Mouse (Mus musculus): ENCODE data around the gene Prdm2. TPM values are rescaled to one million over a fixed set of nuclear protein-coding genes. Genes with fewer than 3 reads are reported as not detected.

Gene Prdm2
- polyA plus RNA-seq, 1 experiment: 0.59 TPM

GRCm38 (mm10) chr4:143193164-143193563 lies 19.6 kb downstream of the Prdm2 start:
- Histone ChIP-seq H3K4me1 (ENCODE audit: control insufficient read depth) (peaks cover 14% of the 10 kb centered on the region), H3K9me3 (ENCODE audit: control insufficient read depth, low read length) (no peaks in the 10 kb centered on the region), H3K27me3 (ENCODE audit: control insufficient read depth) (no peaks in the 10 kb centered on the region), H3K4me3 (replicated peaks) (no peak overlapping the region), H3K36me3 (ENCODE audit: control insufficient read depth) (peaks cover 9% of the 10 kb centered on the region)
- TF ChIP-seq GATA1 (IDR thresholded peaks at IDR 0.05; ENCODE audit: low read length) (no peak), TAL1 (IDR thresholded peaks at IDR 0.05; ENCODE audit: low read length) (no peak)

- H3K4me3 ChIP-seq (replicated peaks): no peak overlapping the region
- TF ChIP-seq GATA1 (IDR thresholded peaks at IDR 0.05; ENCODE audit: low read length) (no peak), TAL1 (IDR thresholded peaks at IDR 0.05; ENCODE audit: low read length) (no peak)
- H3K36me3 ChIP-seq (ENCODE audit: control insufficient read depth): peaks cover 9% of the 10 kb centered on the region
- H3K9me3 ChIP-seq (ENCODE audit: control insufficient read depth, low read length): no peaks in the 10 kb centered on the region
- H3K4me1 ChIP-seq (ENCODE audit: control insufficient read depth): peaks cover 2% of the 10 kb centered on the region
- H3K27me3 ChIP-seq (ENCODE audit: control insufficient read depth): no peaks in the 10 kb centered on the region
Measured at GRCm38 (mm10) chr4:143191783-143192182, 21.0 kb downstream of the Prdm2 start.

- TF ChIP-seq GATA1 (IDR thresholded peaks at IDR 0.05; ENCODE audit: low read length) (no peak), TAL1 (IDR thresholded peaks at IDR 0.05; ENCODE audit: low read length) (no peak)
- H3K4me1 ChIP-seq (ENCODE audit: control insufficient read depth): peaks cover 3% of the 10 kb centered on the region
- peaks cover 14% of the 10 kb centered on the region for H3K36me3 ChIP-seq (ENCODE audit: control insufficient read depth)
- no peak overlapping the region for H3K4me3 ChIP-seq (replicated peaks)
- no peaks in the 10 kb centered on the region for H3K9me3 ChIP-seq (ENCODE audit: control insufficient read depth, low read length)
- H3K27me3 ChIP-seq (ENCODE audit: control insufficient read depth): no peaks in the 10 kb centered on the region
Measured at GRCm38 (mm10) chr4:143190657-143191056, 22.1 kb downstream of the Prdm2 start.

DNA sequence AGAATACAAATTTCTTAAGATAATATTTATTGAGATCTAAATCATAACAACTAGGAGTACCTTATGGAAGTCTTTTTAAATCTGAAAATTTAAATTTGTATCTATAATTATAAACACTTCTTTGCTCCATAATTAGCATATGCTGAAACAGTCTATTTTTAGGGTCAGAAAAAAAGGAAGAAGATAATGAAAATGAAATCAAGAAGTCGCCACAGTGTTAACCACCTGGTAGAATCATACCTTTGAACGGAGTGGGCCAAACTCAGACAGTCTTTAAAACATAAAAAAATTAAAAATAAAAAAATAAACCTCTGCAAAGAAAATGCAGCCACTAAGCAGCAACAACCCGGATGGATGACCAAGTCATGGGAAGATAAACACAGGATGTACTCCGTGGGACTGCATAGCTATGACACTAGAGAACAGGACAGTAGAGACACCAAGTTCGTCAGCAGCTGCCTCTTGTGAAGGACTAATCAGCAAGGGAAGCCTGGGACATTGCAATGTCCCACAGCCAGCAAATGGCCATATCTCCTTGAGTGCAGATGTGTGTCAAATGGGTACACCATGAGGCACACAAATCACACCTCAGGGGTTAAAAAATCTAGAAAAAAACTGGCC lies 24.1 kb downstream of the Prdm2 start:
- no peak overlapping the region for H3K4me3 ChIP-seq (replicated peaks)
- no peaks in the 10 kb centered on the region for H3K27me3 ChIP-seq (ENCODE audit: control insufficient read depth)
- no peak for TF ChIP-seq GATA1 (IDR thresholded peaks at IDR 0.05; ENCODE audit: low read length)
- TF ChIP-seq TAL1 (IDR thresholded peaks at IDR 0.05; ENCODE audit: low read length): no peak
- H3K36me3 ChIP-seq (ENCODE audit: control insufficient read depth): peaks cover 15% of the 10 kb centered on the region
- H3K9me3 ChIP-seq (ENCODE audit: control insufficient read depth, low read length): no peaks in the 10 kb centered on the region
- H3K4me1 ChIP-seq (ENCODE audit: control insufficient read depth): peaks cover 2% of the 10 kb centered on the region

DNA sequence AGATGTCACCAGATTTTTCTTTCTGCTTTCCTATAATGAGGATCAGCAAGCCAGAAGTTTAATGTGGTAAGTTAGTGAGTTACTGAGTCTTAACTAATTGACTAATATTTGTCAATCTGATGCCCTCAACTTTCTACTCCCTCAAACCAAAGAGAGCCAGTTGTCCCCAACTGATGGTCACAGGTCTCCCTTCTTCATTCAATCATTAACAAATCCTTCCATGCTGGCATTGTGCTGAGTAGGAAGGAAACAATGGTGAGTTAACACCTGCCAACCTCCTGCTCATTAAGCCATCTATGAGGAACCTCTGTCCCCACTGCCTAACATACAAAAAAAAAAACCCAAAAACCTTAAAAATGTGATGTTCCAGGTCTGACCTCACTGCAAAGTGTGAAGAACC lies 26.7 kb downstream of the Prdm2 start:
- H3K4me3 ChIP-seq (replicated peaks): no peak overlapping the region
- TF ChIP-seq GATA1 (IDR thresholded peaks at IDR 0.05; ENCODE audit: low read length) (no peak), TAL1 (IDR thresholded peaks at IDR 0.05; ENCODE audit: low read length) (no peak)
- H3K9me3 ChIP-seq (ENCODE audit: control insufficient read depth, low read length): no peaks in the 10 kb centered on the region
- H3K4me1 ChIP-seq (ENCODE audit: control insufficient read depth): peaks cover 2% of the 10 kb centered on the region; the same call in 1 of the 2 replicates
- no peaks in the 10 kb centered on the region for H3K27me3 ChIP-seq (ENCODE audit: control insufficient read depth)
- H3K36me3 ChIP-seq (ENCODE audit: control insufficient read depth): peaks cover 10% of the 10 kb centered on the region

DNA sequence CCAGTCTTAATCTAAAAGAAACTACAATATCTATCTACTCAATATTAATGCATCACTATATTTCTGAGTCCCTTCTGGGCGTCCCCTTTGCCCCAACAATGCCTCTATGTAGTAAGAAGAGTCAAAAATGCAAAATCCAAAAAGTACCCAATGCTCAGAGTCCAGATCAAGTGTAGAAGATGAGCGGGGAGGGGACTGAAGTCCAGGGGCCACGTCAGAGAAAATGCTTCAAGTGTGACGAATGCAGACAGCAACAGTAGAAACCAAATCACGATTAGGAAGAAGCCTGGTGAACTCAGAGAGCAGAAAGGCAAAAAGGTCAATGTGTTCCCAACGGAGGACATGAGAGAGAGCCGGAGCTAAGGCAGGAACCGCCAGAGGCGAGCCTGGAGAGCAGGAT lies 27.3 kb downstream of the Prdm2 start:
- Histone ChIP-seq H3K4me3 (replicated peaks) (no peak overlapping the region), H3K27me3 (ENCODE audit: control insufficient read depth) (no peaks in the 10 kb centered on the region), H3K4me1 (ENCODE audit: control insufficient read depth) (peaks cover 2% of the 10 kb centered on the region; the same call in 1 of the 2 replicates), H3K36me3 (ENCODE audit: control insufficient read depth) (peaks cover 13% of the 10 kb centered on the region), H3K9me3 (ENCODE audit: control insufficient read depth, low read length) (no peaks in the 10 kb centered on the region)
- TF ChIP-seq GATA1 (IDR thresholded peaks at IDR 0.05; ENCODE audit: low read length): no peak
- no peak for TF ChIP-seq TAL1 (IDR thresholded peaks at IDR 0.05; ENCODE audit: low read length)

GRCm38 (mm10) chr4:143183141-143183540 lies 29.7 kb downstream of the Prdm2 start:
- no peak for TF ChIP-seq TAL1 (IDR thresholded peaks at IDR 0.05; ENCODE audit: low read length)
- no peak for TF ChIP-seq GATA1 (IDR thresholded peaks at IDR 0.05; ENCODE audit: low read length)
- H3K36me3 ChIP-seq (ENCODE audit: control insufficient read depth): peaks cover 26% of the 10 kb centered on the region

DNA sequence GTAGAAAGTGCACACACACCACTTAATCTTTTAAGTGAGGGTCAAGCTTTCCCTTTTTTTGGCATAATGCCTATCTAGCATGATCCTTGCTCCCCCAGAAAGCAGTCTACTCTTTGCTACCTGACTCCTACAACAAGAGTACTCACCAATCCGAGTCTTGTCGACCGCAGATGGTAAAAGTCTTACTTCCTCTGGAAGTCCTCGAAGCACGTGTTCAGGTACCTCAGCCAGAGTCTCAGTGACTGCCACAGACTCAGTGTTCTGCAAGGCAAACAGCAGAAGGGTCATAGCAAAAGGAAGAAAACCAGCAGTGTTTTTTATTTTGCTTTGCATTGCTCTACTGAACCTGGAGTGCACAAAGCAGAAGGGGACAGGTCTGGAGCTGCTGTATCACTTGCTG lies 32.1 kb downstream of the Prdm2 start:
- Histone ChIP-seq H3K9me3 (ENCODE audit: control insufficient read depth, low read length) (no peaks in the 10 kb centered on the region), H3K36me3 (ENCODE audit: control insufficient read depth) (peaks cover 29% of the 10 kb centered on the region), H3K4me1 (ENCODE audit: control insufficient read depth) (peaks cover 2% of the 10 kb centered on the region; the same call in 1 of the 2 replicates), H3K27me3 (ENCODE audit: control insufficient read depth) (no peaks in the 10 kb centered on the region), H3K4me3 (replicated peaks) (no peak overlapping the region)
- TF ChIP-seq GATA1 (IDR thresholded peaks at IDR 0.05; ENCODE audit: low read length) (no peak), TAL1 (IDR thresholded peaks at IDR 0.05; ENCODE audit: low read length) (no peak)

More at GRCm38 (mm10) chr4:143183141-143183540, 29.7 kb downstream of the Prdm2 start:
- Histone ChIP-seq H3K4me3 (replicated peaks) (no peak overlapping the region), H3K9me3 (ENCODE audit: control insufficient read depth, low read length) (no peaks in the 10 kb centered on the region), H3K27me3 (ENCODE audit: control insufficient read depth) (no peaks in the 10 kb centered on the region), H3K4me1 (ENCODE audit: control insufficient read depth) (peaks cover 2% of the 10 kb centered on the region; the same call in 1 of the 2 replicates)

- no peak overlapping the region for H3K4me3 ChIP-seq (replicated peaks)
- H3K27me3 ChIP-seq (ENCODE audit: control insufficient read depth): no peaks in the 10 kb centered on the region
- no peaks in the 10 kb centered on the region for H3K4me1 ChIP-seq (ENCODE audit: control insufficient read depth)
- TF ChIP-seq TAL1 (IDR thresholded peaks at IDR 0.05; ENCODE audit: low read length) (no peak), GATA1 (IDR thresholded peaks at IDR 0.05; ENCODE audit: low read length) (no peak)
- peaks cover 30% of the 10 kb centered on the region for H3K36me3 ChIP-seq (ENCODE audit: control insufficient read depth)
- no peaks in the 10 kb centered on the region for H3K9me3 ChIP-seq (ENCODE audit: control insufficient read depth, low read length)
Measured at GRCm38 (mm10) chr4:143171600-143172290, 41.0 kb downstream of the Prdm2 start.
